Mouse (Mus musculus): ENCODE measurements around the gene Prpf19.

GRCm38 (mm10) chr19:10892201-10892600, 2.8 kb upstream of the Prpf19 start:
- TF ChIP-seq GATA1 (IDR thresholded peaks at IDR 0.05; ENCODE audit: low read length) = no peak
- no peak for TF ChIP-seq TAL1 (IDR thresholded peaks at IDR 0.05; ENCODE audit: low read length)
